Mouse (Mus musculus) CD4-positive, CD25-positive, alpha-beta regulatory T cell, adult 4 months (primary cell): ENCODE data around the gene Pgc. TPM values are rescaled to one million over a fixed set of nuclear protein-coding genes. Genes with fewer than 3 reads are reported as not detected.
A peak's percentile ranks its signal among the peaks of the same experiment; 100 is the strongest.

Experiments
- ATAC-seq: one replicate; pipeline ENCODE4 v1.8.0; 2017
- polyA plus RNA-seq, 2 experiments: library from polyadenylated mRNA; unstranded; fragments of 100-300 nt; shearing (Covaris generic); gene quantifications; one replicate each; pipeline ENCODE4 v1.2.1; 2017

The Pgc gene
- polyA plus RNA-seq, 2 experiments from 2014 or later = not detected

GRCm38 (mm10) chr17:47750101-47750500, 23.5 kb downstream of the Pgc start:
- no peak for ATAC-seq

GRCm38 (mm10) chr17:47751811-47752210, 25.2 kb downstream of the Pgc start:
- no peak for ATAC-seq

GRCm38 (mm10) chr17:47753130-47753775, 26.6 kb downstream of the Pgc start:
- no peak for ATAC-seq

- ATAC-seq = no peak
Measured at GRCm38 (mm10) chr17:47754246-47754645, 27.6 kb downstream of the Pgc start.

- ATAC-seq = no peak
Measured at GRCm38 (mm10) chr17:47756366-47756765, 29.7 kb downstream of the Pgc start.

GRCm38 (mm10) chr17:47757056-47757610, 30.5 kb downstream of the Pgc start:
- no peak for ATAC-seq

- ATAC-seq = no peak
Measured at GRCm38 (mm10) chr17:47759702-47760410, 33.2 kb downstream of the Pgc start.

GRCm38 (mm10) chr17:47762028-47762427, 35.4 kb downstream of the Pgc start:
- ATAC-seq = no peak

- ATAC-seq = no peak
Measured at GRCm38 (mm10) chr17:47762518-47763340, 36.1 kb downstream of the Pgc start.

GRCm38 (mm10) chr17:47765986-47766385, 39.3 kb downstream of the Pgc start:
- ATAC-seq = no peak

- no peak for ATAC-seq
Measured at GRCm38 (mm10) chr17:47766407-47767043, 39.9 kb downstream of the Pgc start.

- no peak for ATAC-seq
Measured at GRCm38 (mm10) chr17:47767081-47767455, 40.4 kb downstream of the Pgc start.

- no peak for ATAC-seq
Measured at GRCm38 (mm10) chr17:47767456-47768141, 41.0 kb downstream of the Pgc start.

- peak; percentile 32 for ATAC-seq
Measured at GRCm38 (mm10) chr17:47768707-47769276, 42.1 kb downstream of the Pgc start.

GRCm38 (mm10) chr17:47769389-47770299, 43.0 kb downstream of the Pgc start:
- no peak for ATAC-seq

- no peak for ATAC-seq
Measured at GRCm38 (mm10) chr17:47773604-47774003, 47.0 kb downstream of the Pgc start.

GRCm38 (mm10) chr17:47777141-47777540, 50.5 kb downstream of the Pgc start:
- no peak for ATAC-seq

GRCm38 (mm10) chr17:47780470-47780869, 53.8 kb downstream of the Pgc start:
- ATAC-seq = no peak

GRCm38 (mm10) chr17:47782486-47782885, 55.8 kb downstream of the Pgc start:
- ATAC-seq = no peak

- no peak for ATAC-seq
Measured at GRCm38 (mm10) chr17:47783445-47784223, 57.0 kb downstream of the Pgc start.
